Mouse (Mus musculus): Measurements from ENCODE around the gene Mapk8.

Mapk8 gene

GRCm38 (mm10) chr14:33398065-33398860 lies 48.7 kb downstream of the Mapk8 start:
- DNase-seq: no peak

GRCm38 (mm10) chr14:33380830-33381457 lies 66.0 kb downstream of the Mapk8 start:
- no peak for DNase-seq

- no peak for DNase-seq
Observed at GRCm38 (mm10) chr14:33378723-33379122, 68.2 kb downstream of the Mapk8 start.

GRCm38 (mm10) chr14:33377211-33377610 lies 69.7 kb downstream of the Mapk8 start:
- DNase-seq: peak; percentile 24 to 45

- no peak for DNase-seq
Observed at GRCm38 (mm10) chr14:33374089-33374488, 72.9 kb downstream of the Mapk8 start.

- DNase-seq: no peak
Observed at GRCm38 (mm10) chr14:33373271-33373670, 73.7 kb downstream of the Mapk8 start.

- peak; percentile 75 to 77 for DNase-seq
Observed at GRCm38 (mm10) chr14:33371248-33371647, 75.7 kb downstream of the Mapk8 start.

GRCm38 (mm10) chr14:33370056-33370455 lies 76.9 kb downstream of the Mapk8 start:
- peak; percentile 20 to 65 for DNase-seq

GRCm38 (mm10) chr14:33369375-33369774 lies 77.6 kb downstream of the Mapk8 start:
- peak in 1 of 2 experiments; percentile 1 for DNase-seq

- DNase-seq: no peak
Observed at GRCm38 (mm10) chr14:33366891-33367777, 79.8 kb downstream of the Mapk8 start.

- peak in 1 of 2 experiments; percentile 26 for DNase-seq
Observed at GRCm38 (mm10) chr14:33364061-33364460, 82.9 kb downstream of the Mapk8 start.

- peak in 1 of 2 experiments; percentile 14 for DNase-seq
Observed at GRCm38 (mm10) chr14:33363611-33364010, 83.3 kb downstream of the Mapk8 start.

GRCm38 (mm10) chr14:33362807-33363206 lies 84.2 kb downstream of the Mapk8 start:
- DNase-seq: peak in 1 of 2 experiments; percentile 21

GRCm38 (mm10) chr14:33362122-33362521 lies 84.8 kb downstream of the Mapk8 start:
- DNase-seq: peak in 1 of 2 experiments; percentile 25

GRCm38 (mm10) chr14:33361546-33361945 lies 85.4 kb downstream of the Mapk8 start:
- peak in 1 of 2 experiments; percentile 42 for DNase-seq

GRCm38 (mm10) chr14:33358891-33359290 lies 88.1 kb downstream of the Mapk8 start:
- peak; percentile 51 to 83 for DNase-seq

- DNase-seq: no peak
Observed at GRCm38 (mm10) chr14:33357600-33358368, 89.2 kb downstream of the Mapk8 start.

- no peak for DNase-seq
Observed at GRCm38 (mm10) chr14:33355276-33355675, 91.7 kb downstream of the Mapk8 start.

- DNase-seq: no peak
Observed at GRCm38 (mm10) chr14:33352890-33353289, 94.1 kb downstream of the Mapk8 start.

- peak in 1 of 2 experiments; percentile 11 for DNase-seq
Observed at GRCm38 (mm10) chr14:33351984-33352722, 94.8 kb downstream of the Mapk8 start.

GRCm38 (mm10) chr14:33351019-33351418 lies 95.9 kb downstream of the Mapk8 start:
- DNase-seq: peak; percentile 19 to 61
